Mouse (Mus musculus) ovary, postnatal 36 days (tissue): ENCODE results near the gene Sdha.
A peak's percentile ranks its signal among the peaks of the same experiment; 100 is the strongest.

Experiments used
- DNase-seq: peaks from one replicate; pipeline ENCODE4 v3.0.0; 2022; ENCODE audit warnings: low spot score, mixed read lengths

Gene Sdha

GRCm38 (mm10) chr13:74349566-74350434 is at the start of gene Sdha, which contains the start of gene Ccdc127:
TSS of gene Sdha (minus strand) at chr13:74350280.
TSS of gene Ccdc127 (plus strand) at chr13:74350309.
- DNase-seq: peak; percentile 95

GRCm38 (mm10) chr13:74399298-74399839 is 49.3 kb upstream of the Sdha start, which contains the start of gene Ftl1-ps1:
TSS of gene Ftl1-ps1 (plus strand) at chr13:74399694.
- peak; percentile 18 for DNase-seq

GRCm38 (mm10) chr13:74391156-74391555 is 41.1 kb upstream of the Sdha start:
- no peak for DNase-seq

GRCm38 (mm10) chr13:74390371-74390990 is 40.4 kb upstream of the Sdha start, which contains the start of gene Zfp72:
TSS of gene Zfp72 (minus strand) at chr13:74390836.
- peak; percentile 57 for DNase-seq

- DNase-seq: no peak
Observed at GRCm38 (mm10) chr13:74389730-74390129, 39.6 kb upstream of the Sdha start.

- no peak for DNase-seq
Observed at GRCm38 (mm10) chr13:74382289-74382688, 32.2 kb upstream of the Sdha start.

- no peak for DNase-seq
Observed at GRCm38 (mm10) chr13:74381533-74382276, 31.6 kb upstream of the Sdha start.

GRCm38 (mm10) chr13:74363859-74364235 is 13.8 kb upstream of the Sdha start, which contains the start of gene Lrrc14b:
TSS of gene Lrrc14b (minus strand) at chr13:74364005.
- DNase-seq: no peak

GRCm38 (mm10) chr13:74363176-74363858 is 13.2 kb upstream of the Sdha start:
- DNase-seq: no peak

- DNase-seq: no peak
Observed at GRCm38 (mm10) chr13:74362218-74362617, 12.1 kb upstream of the Sdha start.

- DNase-seq: no peak
Observed at GRCm38 (mm10) chr13:74356491-74356890, 6.4 kb upstream of the Sdha start.

GRCm38 (mm10) chr13:74350435-74350906 is 391 bp upstream of the Sdha start:
- no peak for DNase-seq

- no peak for DNase-seq
Observed at GRCm38 (mm10) chr13:74341036-74341435, 9.0 kb downstream of the Sdha start.

- DNase-seq: no peak
Observed at GRCm38 (mm10) chr13:74329321-74329720, 20.8 kb downstream of the Sdha start.

- peak; percentile 93 for DNase-seq
Observed at GRCm38 (mm10) chr13:74317170-74317849, 32.8 kb downstream of the Sdha start, which contains the start of gene Pdcd6. TSS of gene Pdcd6 (minus strand) at chr13:74317580.

GRCm38 (mm10) chr13:74316789-74317169 is 33.3 kb downstream of the Sdha start:
- no peak for DNase-seq

GRCm38 (mm10) chr13:74316386-74316785 is 33.7 kb downstream of the Sdha start:
- no peak for DNase-seq

GRCm38 (mm10) chr13:74314616-74315015 is 35.5 kb downstream of the Sdha start:
- no peak for DNase-seq

- DNase-seq: no peak
Observed at GRCm38 (mm10) chr13:74305780-74306179, 44.3 kb downstream of the Sdha start.

- DNase-seq: no peak
Observed at GRCm38 (mm10) chr13:74305380-74305779, 44.7 kb downstream of the Sdha start.
